Mouse (Mus musculus) megakaryocyte, adult 5-6 weeks (primary cell): ENCODE results near the gene Oas1c. TPM values are rescaled to one million over a fixed set of nuclear protein-coding genes. Genes with fewer than 3 reads are reported as not detected.
"Not testable (repeated sequence)": the region's sequence is repeated elsewhere in the genome, so short reads cannot be mapped to it uniquely, and the experiment has no call there.

ENCODE experiments used
- ATAC-seq: 2 replicates; pipeline ENCODE4 v1.8.0; 2016; ENCODE audit warnings: mild to moderate bottlenecking, inconsistent platforms; ENCODE audit not compliant: poor library complexity, severe bottlenecking
- total RNA-seq, 2 experiments: library from RNA; stranded (forward) in 1 of 2; stranded (reverse) in 1 of 2; fragments of 153-499, 151-499 nt in 1 of 2; fragments of 221-1000, 200-1000 nt in 1 of 2; gene quantifications; 2 replicates each; pipeline versions ENCODE4 v1.2.3 to v1.2.4; 2015 to 2017

Gene Oas1c
- total RNA-seq (2015) (2.2 and 2.8 TPM in 2 replicates), total RNA-seq (2017) (0.44 and 1.1 TPM in 2 replicates)

- peak; percentile 93 for ATAC-seq
Observed at GRCm38 (mm10) chr5:120811951-120812819, at the start of gene Oas1c. Oas1c (minus strand) TSS chr5:120812514.

DNA sequence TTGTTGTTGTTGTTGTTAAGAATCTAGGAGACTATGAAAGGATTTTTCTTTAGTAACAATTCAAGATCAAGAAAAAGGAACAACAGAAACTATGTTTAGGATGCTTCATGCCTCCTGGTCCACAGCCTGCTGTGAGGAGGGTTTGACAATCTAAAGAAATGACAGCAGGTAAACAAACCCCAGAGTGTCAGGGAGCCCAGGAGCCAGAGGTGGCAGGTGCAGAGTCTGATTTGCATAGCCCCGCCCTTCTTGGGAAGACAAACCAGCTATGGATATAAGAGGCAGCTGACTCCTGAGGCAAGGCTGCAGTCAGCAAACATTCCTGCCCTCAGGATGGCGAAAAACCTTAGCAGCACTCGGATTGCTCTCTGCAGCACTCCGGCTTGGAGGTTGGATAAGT lies 48.8 kb upstream of the Oas1c start, which contains the start of gene Oas1h:
Oas1h (plus strand) TSS at position 301 of the 400 bp plus-strand sequence.
- no peak for ATAC-seq

DNA sequence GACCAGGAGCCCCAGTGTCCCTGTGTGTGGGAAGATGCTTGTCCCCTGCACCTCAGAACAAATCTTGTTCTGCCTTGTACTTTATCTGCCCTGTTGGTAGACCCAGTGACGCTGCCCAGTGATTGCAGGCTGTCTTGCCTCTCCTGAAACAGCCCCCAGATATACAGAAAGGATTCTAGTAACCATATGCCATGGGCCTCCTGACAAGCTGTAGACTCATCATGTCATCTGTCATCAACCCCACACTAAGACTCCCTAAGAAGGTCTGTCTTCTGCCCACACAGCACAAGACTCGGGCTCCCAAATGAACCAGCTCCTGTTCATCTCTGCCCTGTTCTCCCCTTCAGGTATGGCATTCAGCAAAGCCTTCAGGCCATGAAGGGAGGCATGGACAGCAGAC lies 46.9 kb upstream of the Oas1c start:
- ATAC-seq = no peak

DNA sequence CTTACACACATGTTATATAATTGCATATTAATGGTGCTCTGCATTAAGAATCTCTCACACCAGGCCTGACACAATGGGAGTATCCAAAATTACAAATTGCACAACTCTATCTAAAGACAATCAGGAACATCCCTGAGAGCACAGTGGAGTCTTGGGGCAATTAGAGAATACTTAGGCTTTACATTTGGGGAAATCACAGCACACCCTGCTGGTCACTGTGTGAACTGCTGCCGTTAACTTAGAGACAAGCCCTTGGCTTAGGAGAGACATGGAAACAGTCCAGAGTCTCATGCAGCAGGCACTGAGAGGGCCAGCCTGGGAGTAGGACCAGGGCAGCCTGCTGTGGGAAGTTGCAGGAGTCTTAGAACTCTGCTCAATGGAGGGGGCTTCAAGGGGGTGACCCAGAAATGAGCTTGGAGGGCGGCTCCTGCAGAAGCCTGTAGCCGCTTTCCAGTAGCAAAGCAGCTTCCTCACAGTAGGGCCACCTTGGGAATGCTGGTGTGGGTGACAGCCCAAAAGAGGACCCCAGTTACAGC lies 37.4 kb upstream of the Oas1c start:
- peak; percentile 64; the same call in 1 of the 2 replicates for ATAC-seq

- no peak for ATAC-seq
Observed at GRCm38 (mm10) chr5:120847067-120847466, 34.8 kb upstream of the Oas1c start, which contains the start of gene Oas1f. Oas1f (plus strand) TSS chr5:120847367.

DNA sequence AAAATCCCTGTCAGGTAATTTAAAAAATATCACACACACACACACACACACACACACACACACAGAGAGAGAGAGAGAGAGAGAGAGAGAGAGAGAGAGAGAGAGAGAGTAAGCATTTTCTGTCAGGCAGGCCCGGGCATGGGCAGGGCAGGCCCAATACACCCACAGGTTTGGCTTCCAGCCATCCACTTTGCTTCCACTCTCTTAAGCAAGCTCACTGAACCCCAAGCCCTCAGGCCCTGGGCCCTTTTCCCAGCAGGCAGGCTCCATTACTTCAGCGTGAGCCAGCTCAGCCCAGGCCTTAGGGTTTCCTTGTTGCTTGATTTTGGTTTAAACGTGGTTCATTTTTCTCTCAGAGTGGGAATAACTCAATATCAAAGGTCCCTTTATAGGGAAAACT lies 32.4 kb upstream of the Oas1c start:
- no peak for ATAC-seq

GRCm38 (mm10) chr5:120836731-120837585 lies 24.6 kb upstream of the Oas1c start:
- ATAC-seq = peak; percentile 66; the same call in 1 of the 2 replicates

DNA sequence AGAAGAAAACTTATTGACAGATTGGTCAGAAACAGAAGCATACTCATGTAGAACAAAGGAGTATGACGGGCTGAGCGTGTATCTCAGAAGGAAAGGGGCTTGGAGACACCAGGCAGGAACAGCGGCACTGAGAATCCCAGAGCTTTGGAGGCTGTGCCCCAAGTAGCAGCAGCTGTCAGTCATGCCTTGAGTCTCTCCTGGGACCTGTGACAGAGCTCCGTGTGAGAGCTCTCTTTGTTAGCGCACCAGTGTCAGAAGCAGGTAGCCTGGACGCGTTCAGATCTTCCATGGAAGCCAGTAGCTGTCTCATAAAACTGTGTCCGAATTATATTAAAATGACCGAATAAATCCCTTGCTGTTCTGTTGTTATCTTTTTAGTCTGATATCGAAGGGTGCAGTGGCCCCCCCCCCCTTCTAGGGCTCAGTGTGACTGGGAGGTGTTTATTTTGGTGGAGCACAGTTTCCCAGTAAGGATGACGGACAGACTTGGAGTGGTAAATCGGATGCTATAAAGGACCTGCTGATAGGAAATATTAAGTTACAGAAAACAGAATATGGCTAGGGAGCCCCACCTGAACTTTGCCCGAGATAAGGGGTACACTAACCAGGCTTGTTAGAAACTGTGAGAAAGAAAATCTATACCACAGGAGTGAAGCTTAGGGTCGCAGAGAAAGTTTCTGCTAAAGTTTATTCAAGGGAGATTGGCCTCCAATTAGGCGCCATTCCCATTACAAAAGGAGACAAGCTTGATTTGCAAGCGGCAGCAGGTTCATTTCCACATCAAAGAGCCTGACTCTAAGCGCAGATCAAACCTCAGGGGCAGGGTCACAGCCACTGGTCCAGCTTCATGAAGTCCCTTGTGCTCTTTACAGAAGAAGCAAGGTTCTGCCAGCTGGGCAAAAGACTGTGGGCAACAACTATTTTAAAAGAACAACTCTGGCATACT lies 21.3 kb upstream of the Oas1c start:
- no peak for ATAC-seq

- ATAC-seq = peak; percentile 87
Observed at GRCm38 (mm10) chr5:120831031-120831430, 18.7 kb upstream of the Oas1c start.

GRCm38 (mm10) chr5:120818999-120819398 lies 6.7 kb upstream of the Oas1c start:
- ATAC-seq = no peak

DNA sequence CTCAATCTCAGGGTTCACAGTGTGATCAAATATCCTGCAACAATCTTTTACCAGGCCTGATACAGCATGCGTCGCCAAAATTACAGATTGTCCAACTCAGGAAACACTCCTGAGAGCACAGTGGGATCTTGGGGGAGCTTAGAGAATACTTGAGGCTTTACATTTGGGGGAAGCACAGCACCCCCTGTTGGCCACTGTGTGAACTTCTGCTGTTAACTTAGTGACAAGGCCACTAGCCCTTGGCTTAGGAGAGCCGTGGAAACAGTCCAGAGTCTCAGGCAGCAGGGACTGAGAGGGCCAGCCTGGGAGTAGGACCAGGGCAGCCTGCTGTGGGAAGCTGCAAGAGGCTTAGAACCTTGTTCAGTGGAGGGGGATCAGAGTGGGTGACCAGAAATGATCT lies 3.6 kb upstream of the Oas1c start:
- ATAC-seq = 0 out of 2 replicates have a peak, but pooled peaks have one; percentile 41

DNA sequence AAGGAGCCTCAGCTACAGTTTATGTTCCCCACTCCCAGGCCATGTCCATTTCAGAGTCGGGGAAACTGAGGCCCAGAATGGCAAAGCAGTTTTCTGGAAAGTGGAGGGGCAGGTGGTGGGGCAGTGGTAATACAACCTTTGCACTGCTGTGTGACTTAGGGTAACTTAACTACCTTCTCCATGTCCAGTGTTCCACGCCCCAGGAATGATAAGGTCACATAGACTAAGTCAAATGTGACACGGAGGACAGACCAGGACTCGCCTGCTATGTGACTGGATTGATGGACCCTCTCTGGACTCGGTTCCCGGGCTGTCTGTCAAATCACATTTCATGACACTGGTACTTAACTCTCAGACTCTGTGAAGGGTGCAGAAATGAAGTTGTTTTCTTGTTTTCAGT lies 709 bp upstream of the Oas1c start:
- ATAC-seq = no peak

DNA sequence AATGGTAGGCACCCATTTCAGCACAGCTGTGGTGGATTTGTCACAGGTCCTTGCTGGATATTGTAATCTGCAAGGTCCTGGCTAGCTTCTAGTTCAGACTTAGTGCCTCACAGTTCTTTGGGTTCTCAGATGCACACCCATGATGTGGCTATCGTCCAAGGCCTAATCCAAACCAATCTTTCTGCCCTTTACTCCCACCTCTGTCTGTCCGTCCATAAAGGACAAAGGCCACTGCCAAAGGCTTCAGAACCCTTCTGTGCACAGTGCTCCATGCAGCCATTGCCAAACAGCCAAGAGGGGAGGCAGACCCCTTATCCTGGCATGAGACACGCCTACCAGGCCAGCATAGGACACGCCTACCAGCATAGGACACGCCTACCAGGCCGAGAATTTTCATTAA lies 3.1 kb downstream of the Oas1c start:
- ATAC-seq = no peak

DNA sequence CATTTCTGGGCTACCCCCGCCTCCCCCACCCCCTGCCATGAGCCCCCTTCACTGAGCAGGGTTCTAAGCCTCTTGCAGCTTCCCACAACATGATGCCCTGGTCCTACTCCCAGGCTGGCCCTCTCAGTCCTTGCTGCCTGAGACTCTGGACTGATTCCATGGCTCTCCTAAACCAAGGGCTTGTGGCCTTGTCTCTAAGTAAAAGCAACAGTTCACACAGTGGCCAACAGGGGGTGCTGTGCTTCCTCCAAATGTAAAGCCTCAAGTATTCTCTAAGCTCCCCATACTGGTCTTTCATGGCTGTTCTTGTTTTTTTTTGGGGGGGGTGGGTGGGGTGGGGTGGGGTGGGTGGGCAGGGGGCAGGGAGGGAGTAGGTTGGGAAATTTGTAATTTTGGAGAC lies 5.9 kb downstream of the Oas1c start:
- peak; percentile 49; the same call in 1 of the 2 replicates for ATAC-seq

- ATAC-seq = no peak
Observed at GRCm38 (mm10) chr5:120803596-120803995, 8.7 kb downstream of the Oas1c start.

DNA sequence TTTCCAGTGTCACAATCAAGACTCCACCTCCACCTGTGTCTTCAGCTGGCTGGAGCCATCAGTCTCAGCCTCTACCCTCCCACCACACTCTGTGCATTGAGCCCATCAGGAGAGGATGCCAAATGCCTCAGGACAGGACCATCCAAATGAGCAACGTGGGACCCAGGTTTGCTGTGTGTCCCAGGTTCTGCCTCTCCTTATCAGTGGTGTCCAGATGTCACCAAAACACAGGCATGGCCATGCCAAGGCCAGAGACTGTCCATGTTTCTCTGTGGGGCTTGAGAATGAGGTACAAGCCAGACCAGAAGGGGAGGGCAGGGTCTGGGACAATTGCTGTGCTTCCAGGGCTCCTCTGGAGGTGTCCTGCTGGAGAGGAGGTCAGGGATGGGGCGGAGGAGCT lies 13.4 kb downstream of the Oas1c start:
- ATAC-seq = not testable (repeated sequence)

- not testable (repeated sequence) for ATAC-seq
Observed at GRCm38 (mm10) chr5:120798147-120798546, 14.2 kb downstream of the Oas1c start.

GRCm38 (mm10) chr5:120795480-120796034 lies 16.8 kb downstream of the Oas1c start, which contains the start of gene Oas1e:
Oas1e (minus strand) TSS chr5:120795530.
- not testable (repeated sequence) for ATAC-seq

DNA sequence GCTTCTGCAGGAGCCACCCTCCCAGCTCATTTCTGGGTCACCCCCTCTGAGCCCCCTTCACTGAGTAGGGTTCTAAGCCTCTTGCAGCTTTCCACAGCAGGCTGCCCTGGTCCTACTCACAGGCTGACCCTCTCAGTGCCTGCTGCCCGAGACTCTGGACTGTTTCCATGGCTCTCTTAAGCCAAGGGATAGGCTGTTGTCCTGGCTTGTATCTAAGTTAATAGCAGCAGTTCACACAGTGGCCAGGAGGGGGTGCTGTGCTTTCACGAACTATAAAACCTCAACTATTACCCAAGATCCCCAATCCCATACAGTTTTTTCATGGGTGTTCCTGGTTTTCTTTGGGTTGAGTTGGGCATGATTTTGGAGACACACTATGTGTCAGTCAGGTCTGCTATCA lies 19.3 kb downstream of the Oas1c start:
- ATAC-seq = peak; percentile 86

GRCm38 (mm10) chr5:120787042-120787441 lies 25.3 kb downstream of the Oas1c start:
- ATAC-seq = peak; percentile 88
